Comparison of ENCODE assay signal across 10 mouse cellular contexts in the genomic region with DNA sequence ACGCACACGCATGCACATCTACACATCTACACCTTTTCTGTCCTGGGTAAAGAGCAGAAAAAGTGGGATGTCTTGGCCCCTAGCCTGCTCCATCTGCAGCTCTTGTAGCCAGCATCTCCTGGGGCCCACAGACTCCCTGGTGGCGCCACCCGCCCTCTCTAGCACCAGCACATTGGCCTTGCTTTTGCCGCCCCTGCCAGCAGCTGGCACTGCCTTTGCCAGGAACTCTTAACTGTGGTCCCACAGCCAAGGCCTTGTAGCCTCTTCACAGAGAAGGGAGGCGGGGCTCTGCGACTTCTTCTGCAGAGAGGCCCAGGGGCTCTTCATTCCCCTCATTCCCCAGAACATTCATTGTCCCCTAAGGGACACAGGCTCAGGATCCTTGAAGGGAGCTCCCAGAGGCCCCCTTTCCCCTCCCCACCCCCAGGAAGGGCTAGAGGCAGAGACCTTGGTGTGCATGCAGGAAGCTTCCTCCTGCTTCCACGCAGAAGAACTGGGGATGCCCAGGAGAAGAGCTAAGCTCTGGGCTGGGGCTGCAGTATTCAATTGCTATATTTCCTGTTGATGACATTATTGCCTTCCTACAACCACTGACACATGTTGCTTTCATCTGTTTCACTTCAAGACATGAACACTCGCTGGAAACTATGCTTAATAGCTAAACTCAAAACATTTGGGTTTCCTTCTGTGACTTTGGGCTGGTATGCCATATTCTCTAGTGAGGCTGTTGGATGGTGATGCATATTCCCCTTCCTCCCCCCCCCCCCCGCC. TPM values are rescaled to one million over a fixed set of nuclear protein-coding genes. Genes with fewer than 3 reads are reported as not detected.
DNase-seq lines count a peak whose midpoint lies in the region; ATAC-seq lines count a peak whose summit lies in the region.
"Had no signal": no experiment of that assay in that cellular context is flagged by ENCODE, and none has a peak within 500 bp of the region (broad histone marks: within the 10 kb centered on the region; RNA-seq: fewer than 3 reads in every experiment).

No protein-coding gene starts in this region.

- H3K36me3 ChIP-seq in hindbrain, embryonic 16.5 days (ENCODE audit: control insufficient read depth, insufficient read depth, low read length) = no peaks in the 10 kb centered on the region
- H3K36me3 ChIP-seq in hindbrain, embryonic 13.5 days = no peaks in the 10 kb centered on the region
- H3K36me3 ChIP-seq in forebrain, embryonic 14.5 days (ENCODE audit: control insufficient read depth, insufficient read depth, low read length) = no peaks in the 10 kb centered on the region
- H3K36me3 ChIP-seq in kidney, embryonic 16.5 days (ENCODE audit: insufficient read depth, low read length) = no peaks in the 10 kb centered on the region
- H3K36me3 ChIP-seq: neural tube, embryonic 13.5 days had no signal

- no peaks in the 10 kb centered on the region for H3K27me3 ChIP-seq in hindbrain, embryonic 16.5 days (replicated peaks; ENCODE audit: control insufficient read depth, insufficient read depth, low read length)
- no peaks in the 10 kb centered on the region for H3K27me3 ChIP-seq in hindbrain, embryonic 13.5 days
- no peaks in the 10 kb centered on the region for H3K27me3 ChIP-seq in forebrain, embryonic 14.5 days (replicated peaks; ENCODE audit: control insufficient read depth, insufficient read depth, low read length)
- H3K27me3 ChIP-seq in kidney, embryonic 16.5 days (ENCODE audit: insufficient read depth, low read length) = no peaks in the 10 kb centered on the region
- H3K27me3 ChIP-seq: neural tube, embryonic 13.5 days had no signal

- WGBS in hindbrain, embryonic 16.5 days = 64% methylated on average over 9 of the region's 10 CpGs
- 86% methylated on average over 9 of the region's 10 CpGs for WGBS in hindbrain, embryonic 13.5 days
- 82% methylated on average over 9 of the region's 10 CpGs for WGBS in forebrain, embryonic 14.5 days
- WGBS in kidney, embryonic 16.5 days = 81% methylated on average over 9 of the region's 10 CpGs

- H3K4me3 ChIP-seq in hindbrain, embryonic 16.5 days (ENCODE audit: low read length) = no peak overlapping the region
- H3K4me3 ChIP-seq in hindbrain, embryonic 13.5 days = no peak overlapping the region
- no peak overlapping the region for H3K4me3 ChIP-seq in forebrain, embryonic 14.5 days (ENCODE audit: low read depth, low read length)
- H3K4me3 ChIP-seq in kidney, embryonic 16.5 days (ENCODE audit: low read length) = no peak overlapping the region
- H3K4me3 ChIP-seq: neural tube, embryonic 13.5 days had no signal

- no peak overlapping the region for H3K9ac ChIP-seq in hindbrain, embryonic 16.5 days (ENCODE audit: low read depth, low read length)
- no peak overlapping the region for H3K9ac ChIP-seq in hindbrain, embryonic 13.5 days
- H3K9ac ChIP-seq in forebrain, embryonic 14.5 days (ENCODE audit: low read length) = no peak overlapping the region
- H3K9ac ChIP-seq in kidney, embryonic 16.5 days (replicated peaks; ENCODE audit: low read length) = no peak overlapping the region
- H3K9ac ChIP-seq: liver, embryonic 14.5 days; neural tube, embryonic 13.5 days had no signal

- ATAC-seq in hindbrain, embryonic 16.5 days = peak; percentile 75; the same call in 1 of the 2 replicates
- ATAC-seq in hindbrain, embryonic 13.5 days (ENCODE audit: low FRiP score) = no peak
- peak; percentile 48; the same call in 1 of the 2 replicates for ATAC-seq in forebrain, embryonic 14.5 days
- ATAC-seq in kidney, embryonic 16.5 days (ENCODE audit: low FRiP score, low TSS enrichment) = no peak

- peaks cover 4% of the 10 kb centered on the region; the same call in 1 of the 2 replicates for H3K4me1 ChIP-seq in hindbrain, embryonic 16.5 days (ENCODE audit: control insufficient read depth, insufficient read depth, low read depth, low read length)
- no peaks in the 10 kb centered on the region; the same call in 1 of the 2 replicates for H3K4me1 ChIP-seq in hindbrain, embryonic 13.5 days (replicated peaks)
- no peaks in the 10 kb centered on the region for H3K4me1 ChIP-seq in forebrain, embryonic 14.5 days (ENCODE audit: control insufficient read depth, insufficient read depth, low read length)
- H3K4me1 ChIP-seq in kidney, embryonic 16.5 days (ENCODE audit: insufficient read depth, low read length) = 0 out of 2 replicates have a peak, but pooled peaks cover 10% of the 10 kb centered on the region

- no peak overlapping the region for H3K4me2 ChIP-seq in hindbrain, embryonic 16.5 days (ENCODE audit: low read length)
- H3K4me2 ChIP-seq in hindbrain, embryonic 13.5 days = no peak overlapping the region
- no peak overlapping the region for H3K4me2 ChIP-seq in forebrain, embryonic 14.5 days (ENCODE audit: low read length)
- no peak overlapping the region for H3K4me2 ChIP-seq in kidney, embryonic 16.5 days (replicated peaks; ENCODE audit: low read depth, low read length)
- H3K4me2 ChIP-seq: neural tube, embryonic 13.5 days had no signal

- DNase-seq in adrenal gland, postnatal 14 days = peak; percentile 89
- DNase-seq in forebrain, embryonic 14.5 days (ENCODE audit: low spot score) = peak; percentile 50
- DNase-seq in layer of hippocampus, postnatal 25 days (ENCODE audit: extremely low spot score in 1 of 2, low spot score in 1 of 2) = peak; percentile 18 to 39
- DNase-seq in spleen, adult 18-20 months = no peak
- DNase-seq: cerebellum, adult 9-10 months had no signal

- no peaks in the 10 kb centered on the region for H3K9me3 ChIP-seq in hindbrain, embryonic 16.5 days (ENCODE audit: control insufficient read depth, low read length)
- H3K9me3 ChIP-seq in hindbrain, embryonic 13.5 days = no peaks in the 10 kb centered on the region
- no peaks in the 10 kb centered on the region for H3K9me3 ChIP-seq in forebrain, embryonic 14.5 days (replicated peaks; ENCODE audit: control insufficient read depth, low read length)
- no peaks in the 10 kb centered on the region for H3K9me3 ChIP-seq in kidney, embryonic 16.5 days (ENCODE audit: low read length)
- H3K9me3 ChIP-seq: neural tube, embryonic 13.5 days had no signal

- H3K27ac ChIP-seq in hindbrain, embryonic 16.5 days (ENCODE audit: low read depth, low read length) = peak overlapping the region; percentile 54; the same call in 1 of the 2 replicates
- no peak overlapping the region for H3K27ac ChIP-seq in hindbrain, embryonic 13.5 days
- H3K27ac ChIP-seq in forebrain, embryonic 14.5 days (ENCODE audit: low read depth, low read length) = no peak overlapping the region; the same call in 1 of the 2 replicates
- no peak overlapping the region for H3K27ac ChIP-seq in kidney, embryonic 16.5 days (ENCODE audit: low read length)
- H3K27ac ChIP-seq: liver, embryonic 14.5 days; neural tube, embryonic 13.5 days had no signal

RNA-seq across cellular contexts. Expression of a gene that starts 19.2 kb away (rescaled TPM):
- 7.2 and 7.7 TPM in 2 replicates for polyA plus RNA-seq in hindbrain, embryonic 16.5 days (2015; fragmentation: Nextera tagmentation; extraction: Ambion mirVana)
- polyA plus RNA-seq in hindbrain, embryonic 13.5 days (2015; fragmentation: Nextera tagmentation; extraction: Ambion mirVana) = 10.6 and 13.8 TPM in 2 replicates
- 31.7 and 43.0 TPM in 2 replicates for total RNA-seq in adrenal gland, postnatal 14 days (2021)
- 7.8 and 9.4 TPM in 2 replicates for polyA plus RNA-seq in forebrain, embryonic 14.5 days (2014; fragmentation: Nextera tagmentation; extraction: Ambion mirVana)
- total RNA-seq in layer of hippocampus, postnatal 25 days (2021) = 10 to 100 TPM; 24.6 to 29.6 TPM
- 4.7 and 5.7 TPM in 2 replicates for polyA plus RNA-seq in kidney, embryonic 16.5 days (2015; fragmentation: Nextera tagmentation; extraction: Ambion mirVana)

Comparison
In these comparisons a context has a peak if more than half of its experiments do, and no peak if none do; other contexts are left out.
1. ATAC-seq: peak in hindbrain, embryonic 16.5 days (single experiment) and forebrain, embryonic 14.5 days (single experiment); none in hindbrain, embryonic 13.5 days (single experiment) and kidney, embryonic 16.5 days (single experiment).
2. DNase-seq: peak in adrenal gland, postnatal 14 days (single experiment), forebrain, embryonic 14.5 days (single experiment) and layer of hippocampus, postnatal 25 days (2 of 2); none in spleen, adult 18-20 months (0 of 2).